Mouse (Mus musculus) hindbrain, embryonic 13.5 days (tissue): ENCODE measurements around the gene Hoxd12. TPM values are rescaled to one million over a fixed set of nuclear protein-coding genes. Genes with fewer than 3 reads are reported as not detected.

Experiments
- ATAC-seq: fragments of 200-750 bp; cut with Nextera tagmentation; 2 replicates; pipeline ENCODE4 v1.8.0; 2017; ENCODE audit warnings: moderate TSS enrichment; ENCODE audit not compliant: low FRiP score
- H3K27ac ChIP-seq: fragments of 300-500 bp; sonication (generic); 2 replicates; pipeline ENCODE4 v1.5.1; 2015; ENCODE audit warnings: inconsistent platforms, mild to moderate bottlenecking, moderate library complexity
- H3K27me3 ChIP-seq: fragments of 300-500 bp; sonication (generic); 2 replicates; pipeline ENCODE4 v1.6.1; 2015; ENCODE audit warnings: mild to moderate bottlenecking, inconsistent platforms
- H3K36me3 ChIP-seq: fragments of 300-500 bp; sonication (generic); 2 replicates; pipeline ENCODE4 v1.6.1; 2015; ENCODE audit warnings: mild to moderate bottlenecking, inconsistent platforms
- H3K4me1 ChIP-seq: fragments of 300-500 bp; sonication (generic); replicated peaks from 2 replicates; pipeline ENCODE4 v1.6.1; 2015; ENCODE audit warnings: inconsistent platforms
- H3K4me2 ChIP-seq: fragments of 300-500 bp; sonication (generic); 2 replicates; pipeline ENCODE4 v1.6.1; 2015; ENCODE audit warnings: inconsistent platforms, mild to moderate bottlenecking, moderate library complexity
- H3K4me3 ChIP-seq: fragments of 300-500 bp; sonication (generic); 2 replicates; pipeline ENCODE4 v1.5.1; 2015; ENCODE audit warnings: mild to moderate bottlenecking, inconsistent platforms
- H3K9ac ChIP-seq: fragments of 300-500 bp; sonication (generic); 2 replicates; pipeline ENCODE4 v1.6.1; 2015; ENCODE audit warnings: mild to moderate bottlenecking, inconsistent platforms
- H3K9me3 ChIP-seq: fragments of 300-500 bp; sonication (generic); 2 replicates; pipeline ENCODE4 v1.6.1; 2016; ENCODE audit warnings: inconsistent platforms
- WGBS: fragments of 180-500 bp; shearing (Covaris S2); methylation state at CpG from one replicate; pipeline ENCODE4 v1.1.7; 2015; 5-methylcytosine and 5-hydroxymethylcytosine counted together
- polyA plus RNA-seq: library from polyadenylated mRNA; unstranded; fragments of >200 nt; fragmentation: Nextera tagmentation; extraction: Ambion mirVana; gene quantifications from 2 replicates; pipeline ENCODE4 v1.2.1, GENCODE M21; 2015

Hoxd12 gene
- polyA plus RNA-seq, 1 experiment from 2014 or later = not detected

GRCm38 (mm10) chr2:74695813-74696430 is 21.1 kb downstream of the Hoxd12 start:
- Histone ChIP-seq H3K4me1 (peaks cover 19% of the 10 kb centered on the region), H3K4me2 (no peak overlapping the region), H3K36me3 (no peaks in the 10 kb centered on the region), H3K9ac (no peak overlapping the region), H3K27me3 (peaks cover 100% of the 10 kb centered on the region), H3K4me3 (no peak overlapping the region), H3K9me3 (no peaks in the 10 kb centered on the region), H3K27ac (no peak overlapping the region)
- WGBS = 2% methylated on average over 7 of the region's 7 CpGs
- no peak for ATAC-seq

GRCm38 (mm10) chr2:74696442-74697335 is 21.9 kb downstream of the Hoxd12 start:
- peaks cover 15% of the 10 kb centered on the region for H3K4me1 ChIP-seq
- peaks cover 100% of the 10 kb centered on the region for H3K27me3 ChIP-seq
- WGBS = 1% methylated on average over 34 of the region's 34 CpGs
- H3K4me3 ChIP-seq = no peak overlapping the region
- no peak overlapping the region for H3K9ac ChIP-seq
- no peak for ATAC-seq
- no peak overlapping the region for H3K27ac ChIP-seq
- no peak overlapping the region for H3K4me2 ChIP-seq
- no peaks in the 10 kb centered on the region for H3K36me3 ChIP-seq
- H3K9me3 ChIP-seq = no peaks in the 10 kb centered on the region

GRCm38 (mm10) chr2:74697567-74698121 is 22.8 kb downstream of the Hoxd12 start, which contains the start of gene Hoxd9:
Gene Hoxd9 (plus strand): TSS chr2:74697727.
- Histone ChIP-seq H3K27ac (no peak within 1 kb of the TSS), H3K27me3 (peaks cover 98% of the 10 kb centered on the region), H3K4me3 (peak within 1 kb of the TSS; percentile 28), H3K4me2 (peak within 1 kb of the TSS; percentile 46), H3K4me1 (peaks cover 13% of the 10 kb centered on the region), H3K9me3 (no peaks in the 10 kb centered on the region), H3K9ac (no peak within 1 kb of the TSS), H3K36me3 (no peaks in the 10 kb centered on the region)
- peak; percentile 49 for ATAC-seq
- WGBS = under 1% methylated on average over 43 of the region's 43 CpGs

- peaks cover 98% of the 10 kb centered on the region for H3K27me3 ChIP-seq
- peaks cover 13% of the 10 kb centered on the region for H3K4me1 ChIP-seq
- no peaks in the 10 kb centered on the region for H3K36me3 ChIP-seq
- ATAC-seq = 0 out of 2 replicates have a peak, but pooled peaks have one; percentile 18
- under 1% methylated on average over 62 of the region's 86 CpGs for WGBS
- no peak overlapping the region for H3K9ac ChIP-seq
- H3K4me3 ChIP-seq = peak overlapping the region; percentile 28
- H3K4me2 ChIP-seq = peak overlapping the region; percentile 46
- H3K27ac ChIP-seq = no peak overlapping the region
- H3K9me3 ChIP-seq = no peaks in the 10 kb centered on the region
Observed at GRCm38 (mm10) chr2:74698201-74699052, 23.6 kb downstream of the Hoxd12 start.

GRCm38 (mm10) chr2:74699053-74699430 is 24.2 kb downstream of the Hoxd12 start:
- no peaks in the 10 kb centered on the region for H3K9me3 ChIP-seq
- H3K27me3 ChIP-seq = peaks cover 98% of the 10 kb centered on the region
- no peak for ATAC-seq
- 1% methylated on average over 17 of the region's 17 CpGs for WGBS
- no peak overlapping the region for H3K27ac ChIP-seq
- H3K9ac ChIP-seq = no peak overlapping the region
- no peak overlapping the region for H3K4me3 ChIP-seq
- no peaks in the 10 kb centered on the region for H3K36me3 ChIP-seq
- H3K4me2 ChIP-seq = no peak overlapping the region
- peaks cover 13% of the 10 kb centered on the region for H3K4me1 ChIP-seq

GRCm38 (mm10) chr2:74699664-74700545 is 25.1 kb downstream of the Hoxd12 start:
- Histone ChIP-seq H3K9ac (no peak overlapping the region), H3K27ac (no peak overlapping the region), H3K27me3 (peaks cover 98% of the 10 kb centered on the region), H3K4me3 (no peak overlapping the region), H3K4me2 (no peak overlapping the region), H3K36me3 (no peaks in the 10 kb centered on the region), H3K9me3 (no peaks in the 10 kb centered on the region), H3K4me1 (peaks cover 15% of the 10 kb centered on the region)
- WGBS = 2% methylated on average over 23 of the region's 23 CpGs
- ATAC-seq = no peak

- H3K27ac ChIP-seq = no peak overlapping the region
- H3K36me3 ChIP-seq = no peaks in the 10 kb centered on the region
- ATAC-seq = no peak
- H3K9ac ChIP-seq = no peak overlapping the region
- H3K4me3 ChIP-seq = no peak overlapping the region
- H3K27me3 ChIP-seq = peaks cover 98% of the 10 kb centered on the region
- peaks cover 23% of the 10 kb centered on the region for H3K4me1 ChIP-seq
- 1% methylated on average over 22 of the region's 22 CpGs for WGBS
- H3K4me2 ChIP-seq = no peak overlapping the region
- H3K9me3 ChIP-seq = no peaks in the 10 kb centered on the region
Observed at GRCm38 (mm10) chr2:74700546-74701112, 25.8 kb downstream of the Hoxd12 start.

- no peaks in the 10 kb centered on the region for H3K9me3 ChIP-seq
- H3K4me1 ChIP-seq = peaks cover 24% of the 10 kb centered on the region
- no peak overlapping the region for H3K4me2 ChIP-seq
- WGBS = 10% methylated on average over 17 of the region's 17 CpGs
- H3K36me3 ChIP-seq = no peaks in the 10 kb centered on the region
- ATAC-seq = no peak
- H3K9ac ChIP-seq = no peak overlapping the region
- no peak overlapping the region for H3K27ac ChIP-seq
- H3K27me3 ChIP-seq = peaks cover 96% of the 10 kb centered on the region
- no peak overlapping the region for H3K4me3 ChIP-seq
Observed at GRCm38 (mm10) chr2:74701949-74702819, 27.4 kb downstream of the Hoxd12 start.

GRCm38 (mm10) chr2:74702820-74703219 is 28.0 kb downstream of the Hoxd12 start:
- Histone ChIP-seq H3K4me3 (no peak overlapping the region), H3K27me3 (peaks cover 96% of the 10 kb centered on the region), H3K9ac (no peak overlapping the region), H3K9me3 (no peaks in the 10 kb centered on the region), H3K27ac (no peak overlapping the region), H3K36me3 (no peaks in the 10 kb centered on the region), H3K4me1 (peaks cover 20% of the 10 kb centered on the region), H3K4me2 (no peak overlapping the region)
- 7% methylated on average over 6 of the region's 6 CpGs for WGBS
- no peak for ATAC-seq

GRCm38 (mm10) chr2:74703317-74703716 is 28.5 kb downstream of the Hoxd12 start:
- H3K9me3 ChIP-seq = no peaks in the 10 kb centered on the region
- H3K9ac ChIP-seq = no peak overlapping the region
- ATAC-seq = no peak
- WGBS = 3% methylated on average over 10 of the region's 10 CpGs
- peaks cover 15% of the 10 kb centered on the region for H3K4me1 ChIP-seq
- H3K36me3 ChIP-seq = no peaks in the 10 kb centered on the region
- peaks cover 96% of the 10 kb centered on the region for H3K27me3 ChIP-seq
- no peak overlapping the region for H3K27ac ChIP-seq
- H3K4me3 ChIP-seq = no peak overlapping the region
- H3K4me2 ChIP-seq = no peak overlapping the region
